Mouse (Mus musculus) heart, postnatal 14 days (tissue): ENCODE data around the gene Macrod1. TPM values are rescaled to one million over a fixed set of nuclear protein-coding genes. Genes with fewer than 3 reads are reported as not detected.
A peak's percentile ranks its signal among the peaks of the same experiment; 100 is the strongest.

Experiments
- DNase-seq, 2 experiments: peaks; one replicate each; pipeline ENCODE4 v3.0.0; 2021 to 2022
- intact Hi-C: fragments of 180-260 bp; cut with DNase I; formaldehyde crosslinking; loops from one replicate; pipeline ENCODE4 v1.15.1; 2025
- total RNA-seq, 2 experiments: library from RNA; stranded (reverse); gene quantifications; 2 replicates each; pipeline ENCODE4 v1.2.3; 2021

The Macrod1 gene
- total RNA-seq, 2 experiments from 2014 or later = 181 to 186 TPM

DNA sequence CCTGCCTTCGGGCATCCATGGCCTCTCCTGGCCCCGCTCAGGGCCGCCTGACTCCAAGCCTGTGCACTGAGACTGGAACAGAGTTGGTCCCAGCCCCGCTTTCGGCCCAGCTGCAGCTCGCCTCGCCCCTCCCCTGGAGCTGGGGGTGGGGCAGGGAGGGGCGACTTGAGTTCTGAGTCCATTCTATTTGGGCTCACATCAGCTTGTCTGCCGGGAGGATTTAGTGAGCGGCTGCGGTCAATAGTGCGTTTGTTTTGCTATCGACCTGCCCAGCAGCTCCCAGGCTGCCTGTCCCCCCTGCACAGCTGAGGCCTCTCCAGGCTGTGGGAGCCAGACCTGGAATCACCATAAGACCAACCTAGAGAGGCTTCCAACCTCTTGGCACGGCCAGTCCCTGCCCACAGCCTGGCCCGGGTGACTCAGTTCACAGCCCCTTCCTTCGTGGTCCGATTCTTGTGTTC is 78.1 kb downstream of the Macrod1 start:
- intact Hi-C loops = no loop called here

DNA sequence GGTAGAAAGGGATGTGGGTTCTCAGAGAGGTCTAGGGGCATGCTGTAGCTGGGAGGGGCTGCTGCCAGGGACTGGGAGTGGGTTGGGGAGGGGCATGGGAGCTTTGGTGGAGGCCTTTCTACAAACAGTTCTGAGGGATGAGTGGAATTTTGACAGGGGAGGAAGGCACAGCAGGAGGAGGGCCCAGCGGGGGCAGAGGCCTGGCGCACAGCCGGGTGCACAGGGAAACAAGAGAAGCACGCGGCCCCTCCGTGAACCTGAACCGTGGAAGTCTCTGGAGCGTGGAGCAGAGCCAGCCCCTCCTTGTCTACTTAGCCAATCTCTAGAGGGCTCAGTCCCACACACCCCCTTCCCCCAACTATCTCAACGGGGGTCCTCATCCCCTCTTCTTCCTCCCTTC is 78.9 kb downstream of the Macrod1 start:
- intact Hi-C loops = no loop called here
- peak in 1 of 2 experiments; percentile 48 for DNase-seq

More for the DNA sequence above, 78.1 kb downstream of the Macrod1 start:
- peak; percentile 59 to 62 for DNase-seq

DNA sequence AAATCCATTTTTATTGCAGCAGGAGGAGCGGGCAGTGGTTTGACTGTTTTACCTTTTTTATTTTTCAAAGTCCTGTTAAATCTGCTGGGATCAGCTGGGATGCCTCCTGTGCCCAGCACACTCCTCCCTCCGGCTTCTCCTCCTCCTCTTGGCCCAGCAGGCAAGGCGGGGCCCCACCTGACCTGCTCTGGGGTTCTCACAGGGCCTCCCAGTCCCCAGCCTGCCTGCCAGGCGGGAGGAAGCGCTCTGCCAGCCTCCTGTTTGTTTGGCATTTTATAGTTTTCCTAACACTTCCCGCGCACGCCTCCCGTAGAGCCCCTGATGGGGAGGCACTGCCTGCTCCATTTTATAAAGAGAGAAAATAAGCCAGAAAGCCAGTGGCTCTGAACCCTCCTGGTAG is 79.4 kb downstream of the Macrod1 start:
- peak; percentile 35 to 59 for DNase-seq
- intact Hi-C loops = no loop called here

DNA sequence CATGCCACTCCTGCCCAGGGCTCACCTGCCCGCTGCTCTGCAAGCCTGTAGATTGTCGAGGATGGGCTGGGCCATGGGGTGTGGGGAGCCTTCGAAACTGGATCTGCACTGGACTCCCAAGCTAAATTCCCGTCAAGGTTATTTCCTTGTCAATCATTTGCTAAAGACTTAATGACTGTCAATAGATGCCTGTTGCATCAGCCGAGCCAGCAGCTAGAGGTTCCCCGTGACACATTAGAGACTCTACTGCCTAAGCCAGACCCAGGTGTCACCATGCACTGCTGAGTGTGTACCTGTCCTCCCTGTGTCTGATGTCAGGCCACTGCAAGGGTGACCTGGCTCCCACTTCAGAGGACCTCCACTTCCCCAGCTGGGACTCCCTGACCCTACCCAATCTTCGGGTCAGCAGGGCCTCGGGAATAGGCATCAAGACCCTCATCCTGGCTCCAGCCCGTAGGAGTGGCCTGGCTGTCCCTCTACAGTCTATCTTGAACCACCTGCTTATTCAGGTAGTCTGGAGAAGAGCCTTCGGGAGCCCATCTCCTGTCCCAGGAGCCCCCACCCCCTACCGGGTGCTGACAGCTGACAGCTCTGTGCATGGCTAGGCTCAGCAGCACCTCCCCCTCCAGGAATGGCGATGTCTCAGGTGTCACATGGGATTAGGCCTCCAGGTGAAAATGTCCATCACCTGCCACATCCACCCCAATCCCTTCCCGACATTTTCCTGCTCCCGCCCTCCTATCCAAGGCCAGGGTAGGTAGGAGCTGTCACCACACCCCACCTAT is 80.3 kb downstream of the Macrod1 start:
- no peak for DNase-seq

DNA sequence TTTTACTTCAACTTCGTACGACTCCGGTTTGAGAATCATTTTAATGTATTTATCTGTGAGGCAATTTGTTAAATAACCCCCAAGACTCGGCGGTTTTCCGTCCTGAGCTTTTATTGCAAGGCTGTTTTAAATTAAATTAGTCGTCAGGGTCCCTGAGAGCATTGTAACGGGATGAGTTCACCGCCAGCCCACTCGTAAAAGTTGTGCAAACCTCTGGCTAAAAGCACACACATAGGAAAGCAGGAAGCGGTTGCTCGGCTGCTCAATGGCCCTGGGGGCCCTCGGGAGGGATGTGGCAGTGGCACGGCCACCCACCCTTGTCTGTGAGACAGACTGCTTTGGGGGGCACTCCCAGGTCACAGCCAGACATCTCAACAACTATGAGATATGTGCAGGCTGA is 81.7 kb downstream of the Macrod1 start:
- no peak for DNase-seq
- intact Hi-C loops = no loop called here

More for the DNA sequence above, 80.3 kb downstream of the Macrod1 start:
- intact Hi-C loops = no loop called here

DNA sequence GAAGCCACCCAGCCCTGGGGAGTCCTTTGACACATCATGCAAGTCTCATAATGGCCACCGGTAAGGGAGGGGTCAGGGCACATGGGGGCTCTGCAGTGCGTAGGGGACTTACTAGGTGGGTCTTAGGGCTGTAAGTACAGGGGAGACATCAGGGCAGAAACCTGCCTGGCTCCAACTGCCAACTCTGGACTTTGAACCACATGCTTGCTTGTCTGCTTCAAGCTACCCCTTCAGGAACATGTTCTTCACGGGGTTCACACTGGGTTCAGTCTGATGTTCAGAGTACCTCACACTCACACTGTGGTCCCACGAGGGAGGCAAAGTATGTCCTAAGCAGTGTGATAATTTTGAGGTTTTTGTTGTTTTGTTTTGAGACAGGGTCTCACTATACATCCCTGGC is 82.7 kb downstream of the Macrod1 start:
- no peak for DNase-seq
- intact Hi-C loops = no loop called here

DNA sequence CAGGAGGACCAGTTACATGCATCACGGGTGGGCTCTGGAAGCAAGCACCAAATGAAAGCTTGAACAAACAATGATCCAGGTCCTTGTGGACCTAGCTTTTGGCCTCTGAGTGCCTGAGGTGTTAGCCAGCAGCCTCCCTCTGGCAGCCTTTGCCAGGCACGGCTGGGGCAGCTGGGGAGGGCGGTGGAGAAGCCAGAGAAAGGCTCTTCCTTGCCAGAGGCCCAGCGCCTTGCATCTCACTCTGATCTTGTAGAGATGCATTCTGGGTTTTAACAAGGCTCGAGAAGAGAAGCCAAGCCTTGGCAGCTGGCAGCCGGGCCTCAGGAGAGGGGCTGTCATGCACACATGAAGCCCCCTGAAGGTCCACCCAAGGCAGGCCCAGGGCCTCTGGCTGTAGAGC is 83.8 kb downstream of the Macrod1 start:
- no peak for DNase-seq
- intact Hi-C loops = no loop called here

DNA sequence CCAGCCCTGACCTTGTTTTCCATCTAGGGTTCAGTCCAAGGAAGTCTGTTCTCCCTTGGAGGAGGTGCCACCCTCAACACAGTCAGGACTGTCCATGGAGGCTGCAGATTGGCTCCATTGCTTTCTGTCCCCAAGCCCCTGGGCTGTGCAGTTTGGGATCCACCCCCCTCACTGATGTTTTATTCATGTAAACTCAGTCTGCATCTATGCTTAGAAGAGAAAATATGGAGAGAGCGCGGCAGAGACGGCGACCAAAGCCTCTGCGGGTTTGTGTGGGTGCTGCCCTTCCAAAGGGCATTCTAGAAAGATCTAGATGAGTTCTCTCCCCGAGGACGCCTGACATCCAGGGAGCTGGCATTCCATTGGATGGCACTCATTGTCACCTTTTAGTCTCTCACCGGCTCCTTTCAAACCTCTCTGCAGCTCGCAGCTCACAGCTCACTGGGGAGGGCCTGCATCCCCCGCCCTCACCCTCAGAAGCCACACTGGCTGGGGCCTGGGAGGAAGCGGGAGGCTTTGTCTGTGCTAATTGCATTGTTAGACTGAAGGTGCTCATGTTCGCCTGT is 84.3 kb downstream of the Macrod1 start:
- no peak for DNase-seq
- intact Hi-C loops = no loop called here

DNA sequence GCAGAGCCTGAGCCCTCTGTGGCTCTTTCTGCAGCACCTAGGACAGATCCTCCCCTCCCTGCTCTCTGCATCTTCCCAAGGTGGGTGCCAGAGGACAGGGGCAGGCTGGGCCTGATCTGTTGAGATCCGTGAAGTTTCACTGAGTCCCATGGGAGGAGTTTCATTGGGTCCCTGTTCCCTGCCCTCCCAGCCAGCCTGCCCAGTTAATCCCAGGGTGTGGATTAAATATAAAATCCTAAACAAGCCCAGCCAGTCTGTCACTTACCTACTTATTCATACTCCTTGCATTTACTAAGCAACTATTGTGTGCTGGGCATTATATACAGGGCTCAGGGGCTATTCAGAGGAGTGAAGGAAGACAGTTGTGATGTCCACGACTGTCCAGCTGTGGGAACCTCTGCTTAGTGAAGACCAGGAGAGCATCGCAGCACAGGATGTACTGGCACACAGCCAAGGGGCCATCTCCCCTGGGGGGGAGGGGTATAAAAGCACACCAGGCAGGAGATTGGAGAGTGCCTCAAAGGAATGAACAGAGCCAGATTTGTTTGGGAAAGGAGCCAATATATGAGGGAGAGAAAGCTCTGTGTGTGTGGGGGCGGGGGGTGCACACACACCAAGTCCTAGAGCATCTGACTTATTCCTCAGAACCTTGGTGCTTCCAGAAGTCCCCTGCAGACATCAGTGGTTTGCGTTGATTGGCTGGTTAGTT is 85.8 kb downstream of the Macrod1 start:
- intact Hi-C loops = no loop called here
- DNase-seq = no peak

DNA sequence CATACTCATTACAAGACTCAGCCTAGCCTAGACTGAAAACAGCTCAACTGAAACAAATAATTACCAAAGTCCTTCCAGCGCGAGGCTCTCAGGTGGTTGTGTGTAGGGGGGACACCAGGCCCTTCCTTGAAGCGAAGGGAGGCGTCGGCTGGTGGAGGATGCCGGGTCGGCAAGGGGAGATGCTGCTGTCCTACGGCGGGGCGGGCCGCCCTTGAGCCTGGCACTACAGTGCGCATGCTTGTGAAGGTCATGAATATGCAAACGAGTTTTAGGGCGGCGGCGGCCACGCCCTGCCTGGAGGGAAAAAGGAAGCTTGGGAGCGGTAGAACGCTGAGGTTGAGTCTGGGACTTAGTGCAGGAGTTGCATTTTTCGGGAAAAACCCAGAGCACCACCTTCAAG is 87.2 kb downstream of the Macrod1 start:
- DNase-seq = peak; percentile 57 to 78
- intact Hi-C loops = no loop called here

DNA sequence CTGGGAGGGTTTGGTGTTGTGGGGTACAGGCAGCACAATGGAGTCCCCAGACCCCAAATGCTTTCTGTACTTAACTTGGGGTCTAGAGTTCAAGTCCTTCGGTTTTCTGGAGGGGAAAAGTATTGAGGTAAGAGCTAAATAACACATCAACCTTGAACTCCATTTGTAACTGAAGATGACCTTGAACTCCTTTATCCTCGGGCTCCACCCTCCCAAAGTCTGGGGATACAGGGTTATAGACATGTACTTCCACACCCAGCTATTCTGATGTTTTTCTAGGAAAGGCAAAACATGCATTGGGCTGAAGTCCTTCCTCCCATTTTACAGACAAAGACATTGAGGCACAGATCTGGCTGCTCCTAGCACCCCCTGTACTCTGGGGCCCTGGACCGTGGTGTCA is 87.8 kb downstream of the Macrod1 start:
- no peak for DNase-seq
- intact Hi-C loops = no loop called here

DNA sequence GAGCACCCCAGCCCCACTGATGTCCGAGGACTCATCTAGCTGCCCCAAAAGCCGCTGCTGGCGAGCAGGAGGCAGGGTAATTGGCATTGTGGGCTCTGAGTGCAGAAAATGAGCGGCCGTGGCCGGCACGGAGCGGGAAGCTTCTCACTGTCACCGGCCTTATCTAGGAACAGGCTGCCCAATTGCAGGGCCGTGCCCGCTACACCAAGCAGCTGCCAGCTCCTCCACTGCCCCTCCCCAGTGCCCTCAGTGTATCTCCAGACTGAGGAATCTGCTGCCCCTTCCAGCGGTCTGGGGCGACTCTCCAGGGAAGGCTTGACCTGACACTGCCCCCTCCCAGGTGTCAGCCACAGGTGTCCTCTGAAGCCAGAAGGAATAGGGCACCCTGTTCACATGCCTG is 89.8 kb downstream of the Macrod1 start:
- intact Hi-C loops = no loop called here
- peak; percentile 40 to 54 for DNase-seq

DNA sequence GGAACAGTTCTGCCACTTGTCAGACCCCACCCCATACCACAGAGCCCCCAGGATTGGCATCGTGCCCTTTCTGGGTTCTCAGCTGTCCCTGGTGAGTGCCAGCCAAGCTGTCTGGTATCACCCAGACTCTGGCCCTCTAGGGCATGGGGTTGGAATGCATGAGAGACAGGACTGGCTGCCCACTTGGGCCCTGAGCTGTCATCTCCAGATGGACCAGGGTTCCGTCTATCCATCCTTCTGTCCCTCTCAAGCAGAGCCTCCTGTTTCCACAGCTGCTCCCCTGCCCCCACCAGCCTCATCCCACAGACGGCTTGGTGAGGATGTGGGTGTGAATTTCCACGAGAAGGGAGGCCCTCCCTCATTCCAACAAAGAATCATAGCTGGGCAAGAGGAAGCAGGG is 91.5 kb downstream of the Macrod1 start:
- intact Hi-C loops = no loop called here
- DNase-seq = no peak

DNA sequence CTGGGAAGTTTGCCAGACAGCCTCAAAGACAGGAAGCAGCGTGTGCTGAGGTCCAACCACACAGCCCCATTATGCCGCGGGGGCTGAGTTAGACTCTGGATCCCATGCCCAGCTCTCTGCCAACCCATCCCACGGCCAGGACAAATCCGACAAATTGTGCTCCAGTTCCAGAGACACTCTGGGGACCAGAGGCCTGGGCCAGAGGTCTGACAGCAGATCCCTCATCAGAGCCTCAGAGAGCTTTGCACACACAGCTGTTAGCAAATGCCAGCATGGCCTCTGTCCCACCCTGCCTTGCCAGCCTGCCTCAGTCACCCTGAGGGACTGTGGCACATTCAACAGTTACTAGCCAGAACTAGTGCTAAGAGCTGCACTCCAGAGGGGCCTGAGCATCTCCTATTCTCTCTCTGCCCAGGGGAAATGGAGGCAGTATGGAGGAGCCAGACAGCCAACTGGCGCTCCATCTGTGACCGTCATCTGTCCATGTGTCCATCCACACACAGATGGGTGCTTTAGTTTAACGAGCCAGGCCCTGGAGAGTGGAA is 92.0 kb downstream of the Macrod1 start:
- no peak for DNase-seq
- intact Hi-C loops = no loop called here

DNA sequence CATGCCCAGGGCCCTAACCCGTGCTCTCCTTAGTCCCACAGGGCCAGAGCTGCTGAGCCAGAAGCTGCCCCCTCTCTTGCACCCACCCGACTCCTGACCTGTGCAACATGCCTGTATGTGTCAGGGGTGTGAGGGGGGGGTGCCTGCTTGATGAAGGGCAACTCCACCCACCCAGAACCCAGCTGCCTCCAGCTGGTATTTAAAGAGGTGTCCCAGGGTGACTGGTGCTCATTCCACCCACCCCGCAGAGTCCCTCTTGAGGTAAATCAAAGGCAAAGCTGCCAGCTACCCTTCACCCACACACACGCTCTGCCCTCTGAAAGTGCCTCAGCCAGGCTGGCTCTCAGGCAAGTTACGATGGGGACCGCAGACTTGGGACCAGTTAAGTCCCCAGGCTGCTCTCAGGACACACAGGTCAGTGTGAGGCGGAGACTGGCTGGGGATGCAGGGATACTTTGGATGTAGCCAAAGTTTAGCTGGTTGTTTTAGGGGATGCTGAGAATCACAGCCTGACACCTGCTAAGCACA is 92.6 kb downstream of the Macrod1 start:
- intact Hi-C loops = no loop called here
- DNase-seq = no peak

DNA sequence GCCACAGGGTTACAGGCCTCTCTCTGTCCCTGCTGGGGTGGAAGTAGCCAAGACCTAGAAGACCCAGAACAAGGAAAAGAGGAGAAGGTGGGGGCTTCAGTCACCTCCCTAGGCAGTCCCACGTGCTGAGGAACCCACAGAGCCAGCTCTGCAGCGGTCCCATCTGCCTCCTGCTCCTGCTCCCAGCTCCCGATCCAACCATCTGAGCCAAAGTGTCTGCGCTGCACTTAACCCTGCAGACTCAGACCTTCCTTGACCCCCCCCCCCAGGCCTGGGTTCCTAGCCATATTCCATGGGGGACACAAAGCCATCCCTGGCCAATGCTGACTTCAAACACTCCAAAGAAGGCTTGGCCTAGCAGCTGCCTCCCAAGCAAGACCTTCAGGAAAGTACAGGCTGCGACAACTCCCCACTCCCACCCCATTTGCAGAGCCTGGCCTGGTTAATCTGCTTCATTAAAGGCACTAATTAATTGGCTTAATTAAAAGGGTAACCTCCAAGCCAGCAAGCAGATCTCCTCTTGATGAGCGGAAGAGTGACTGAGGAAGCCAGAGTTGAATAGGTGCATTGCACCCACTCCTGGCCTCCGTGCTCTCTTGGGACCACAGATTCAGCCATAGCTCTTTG is 94.8 kb downstream of the Macrod1 start:
- intact Hi-C loops = no loop called here
- DNase-seq = no peak

DNA sequence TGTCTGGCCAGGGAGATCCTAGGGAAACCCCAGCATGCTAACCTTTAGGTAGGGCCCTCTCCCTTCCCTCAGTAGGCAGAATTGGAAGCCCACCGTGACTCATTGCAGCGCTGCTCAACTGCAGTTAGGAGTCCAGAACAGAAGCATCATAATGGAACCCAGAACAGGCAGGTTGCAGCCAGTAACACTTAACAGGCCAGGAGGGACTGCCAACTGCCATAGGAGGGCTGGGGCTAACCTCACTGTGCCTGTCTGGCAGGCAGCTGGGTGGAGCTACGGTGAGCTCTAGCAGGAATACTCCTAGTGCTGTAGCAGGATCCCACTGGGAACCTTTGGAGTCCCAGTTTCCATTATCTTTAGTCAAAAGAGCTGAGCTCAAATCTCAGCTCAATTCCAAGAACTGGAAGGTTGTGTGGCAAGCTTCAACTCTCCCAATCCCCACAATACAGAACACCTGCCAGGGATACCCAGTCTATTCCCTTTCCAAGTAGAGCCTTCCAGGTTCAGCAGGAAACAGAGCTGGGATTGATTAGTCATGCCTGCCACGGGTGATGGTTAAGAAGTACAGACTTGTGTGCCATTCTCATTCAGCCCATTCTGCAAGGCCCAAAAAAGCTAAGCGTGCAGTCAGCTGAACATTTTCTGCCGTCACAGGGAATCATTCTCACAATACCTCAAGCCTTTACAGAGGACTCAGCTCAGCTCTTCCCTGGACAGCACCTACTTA is 95.5 kb downstream of the Macrod1 start:
- no peak for DNase-seq
- intact Hi-C loops = no loop called here

DNA sequence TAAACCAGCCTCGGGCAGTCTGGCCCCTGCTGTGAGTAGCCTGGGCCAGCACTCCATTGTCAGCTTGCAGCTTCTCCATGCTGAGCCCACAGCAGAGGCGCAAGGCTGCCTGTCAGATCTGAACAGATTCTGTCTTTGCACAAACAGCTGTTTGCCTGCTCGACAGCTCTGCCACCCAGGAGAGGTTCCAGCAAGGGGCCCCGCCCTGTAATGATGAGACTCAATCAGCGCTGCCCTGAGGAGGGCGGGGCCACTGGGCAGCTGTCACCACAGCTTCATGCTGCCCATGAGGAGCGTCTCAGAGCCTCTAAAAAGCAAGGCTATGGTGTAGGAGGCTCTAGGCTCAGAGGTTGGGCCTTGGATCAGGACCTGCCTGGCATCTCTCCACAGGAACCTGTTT is 96.6 kb downstream of the Macrod1 start:
- intact Hi-C loops = no loop called here
- DNase-seq = no peak

DNA sequence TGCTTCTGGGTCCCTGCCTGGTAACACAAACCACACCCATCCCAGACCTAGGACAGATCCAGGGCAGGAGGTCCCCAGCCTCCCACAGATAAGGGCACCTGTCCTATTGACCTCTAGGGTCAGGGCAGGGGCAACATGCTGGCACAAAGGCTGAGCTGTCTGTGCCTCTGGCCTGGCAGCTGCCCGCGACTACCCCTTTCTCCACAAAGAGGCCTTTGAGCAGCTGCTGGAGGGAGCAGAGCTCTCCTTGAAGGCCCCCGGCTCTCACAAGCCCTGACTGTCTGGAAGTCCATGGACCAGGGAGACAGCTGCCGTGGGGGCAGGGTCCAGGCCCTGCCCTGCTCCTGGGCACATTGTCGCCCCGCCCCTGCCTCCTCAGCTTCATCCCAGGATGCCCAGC is 98.6 kb downstream of the Macrod1 start:
- intact Hi-C loops = no loop called here

DNA sequence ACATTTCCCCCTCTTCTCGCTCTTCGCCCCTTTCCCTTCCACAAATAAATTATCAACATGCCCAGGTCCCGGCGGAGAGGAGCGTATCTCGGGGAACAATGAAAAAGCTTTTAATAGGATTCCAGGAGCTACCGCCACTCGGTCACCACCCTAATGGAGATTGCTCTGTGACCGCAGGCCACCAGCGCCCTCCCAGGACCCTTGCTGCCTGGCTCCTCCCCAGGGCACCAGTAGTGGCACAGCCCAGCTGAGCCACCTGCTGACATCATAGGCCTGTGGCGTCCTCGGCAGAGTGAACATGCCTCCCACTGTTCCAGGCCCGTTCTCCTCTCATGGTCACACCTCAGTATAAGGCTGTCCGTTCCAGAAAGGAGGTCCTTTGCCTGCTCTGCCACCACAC is 101.1 kb downstream of the Macrod1 start:
- intact Hi-C loops = no loop called here
- DNase-seq = no peak

More for the DNA sequence above, 98.6 kb downstream of the Macrod1 start:
- no peak for DNase-seq
